Mouse (Mus musculus) kidney, embryonic 15.5 days (tissue): ENCODE results near the gene Mllt10. TPM values are rescaled to one million over a fixed set of nuclear protein-coding genes. Genes with fewer than 3 reads are reported as not detected.

Source experiments
- ATAC-seq: fragments of 200-750 bp; cut with Nextera tagmentation; replicated peaks from 2 replicates; pipeline ENCODE4 v1.8.0; 2017; ENCODE audit warnings: moderate TSS enrichment; ENCODE audit not compliant: low FRiP score
- H3K27ac ChIP-seq: fragments of 300-500 bp; sonication (generic); 2 replicates; pipeline ENCODE4 v1.5.1; 2015; ENCODE audit warnings: mild to moderate bottlenecking, inconsistent platforms
- H3K27me3 ChIP-seq: fragments of 300-500 bp; sonication (generic); 2 replicates; pipeline ENCODE4 v1.6.1; 2015; ENCODE audit warnings: inconsistent platforms
- H3K36me3 ChIP-seq: fragments of 300-500 bp; sonication (generic); 2 replicates; pipeline ENCODE4 v1.6.1; 2015; ENCODE audit warnings: inconsistent platforms
- H3K4me1 ChIP-seq: fragments of 300-500 bp; sonication (generic); 2 replicates; pipeline ENCODE4 v1.6.1; 2015; ENCODE audit warnings: inconsistent platforms
- H3K4me2 ChIP-seq: fragments of 300-500 bp; sonication (generic); 2 replicates; pipeline ENCODE4 v1.6.1; 2015; ENCODE audit warnings: moderate library complexity, mild to moderate bottlenecking, inconsistent platforms
- H3K4me3 ChIP-seq: fragments of 300-500 bp; sonication (generic); replicated peaks from 2 replicates; pipeline ENCODE4 v1.5.1; 2015; ENCODE audit warnings: mild to moderate bottlenecking, inconsistent platforms
- H3K9ac ChIP-seq: fragments of 300-500 bp; sonication (generic); 2 replicates; pipeline ENCODE4 v1.6.1; 2015; ENCODE audit warnings: mild to moderate bottlenecking, inconsistent platforms
- H3K9me3 ChIP-seq: fragments of 300-500 bp; sonication (generic); replicated peaks from 2 replicates; pipeline ENCODE4 v1.6.1; 2016; ENCODE audit warnings: inconsistent platforms
- WGBS: fragments of 180-500 bp; shearing (Covaris S2); methylation state at CpG from one replicate; pipeline ENCODE4 v1.1.7; 2015; ENCODE audit warnings: mixed read lengths; 5-methylcytosine and 5-hydroxymethylcytosine counted together
- microRNA-seq: library from miRNA; unstranded; fragments of <30 nt; microRNA quantifications from one replicate; pipeline ENCODE4, GENCODE M21; 2016
- polyA plus RNA-seq: library from polyadenylated mRNA; unstranded; fragments of >200 nt; fragmentation: Nextera tagmentation; extraction: Ambion mirVana; gene quantifications from 2 replicates; pipeline ENCODE4 v1.2.1, GENCODE M21; 2015

Gene Mllt10
- polyA plus RNA-seq, 1 experiment from 2014 or later = 72.9 TPM

DNA sequence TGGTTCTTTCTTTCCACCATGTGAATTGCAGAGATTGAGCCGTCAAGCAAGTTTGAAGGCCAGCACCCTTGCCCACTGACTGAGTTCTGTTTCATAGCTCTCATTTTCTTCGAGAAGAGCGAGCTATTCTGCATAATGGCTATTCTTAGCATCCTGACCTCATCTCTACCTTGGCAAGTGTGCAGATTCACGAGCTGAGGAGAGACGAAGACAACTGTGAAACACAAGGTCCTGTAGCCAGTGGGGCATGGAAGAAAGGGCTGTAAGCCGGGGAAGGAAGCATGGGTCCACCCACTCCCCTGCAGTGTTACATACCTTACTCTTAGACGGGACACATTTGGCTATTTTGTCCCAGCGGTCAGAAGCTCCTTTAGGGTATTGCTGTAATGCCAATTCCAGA, 164.1 kb downstream of the Mllt10 start:
- Histone ChIP-seq H3K4me3 (no peak overlapping the region), H3K27ac (0 out of 2 replicates have a peak overlapping the region, but pooled peaks have one; percentile 24), H3K36me3 (peaks cover 50% of the 10 kb centered on the region), H3K27me3 (no peaks in the 10 kb centered on the region), H3K9me3 (no peaks in the 10 kb centered on the region), H3K4me2 (no peak overlapping the region), H3K9ac (no peak overlapping the region), H3K4me1 (peaks cover 16% of the 10 kb centered on the region)
- WGBS = 55% methylated on average over 8 of the region's 8 CpGs
- no peak for ATAC-seq

DNA sequence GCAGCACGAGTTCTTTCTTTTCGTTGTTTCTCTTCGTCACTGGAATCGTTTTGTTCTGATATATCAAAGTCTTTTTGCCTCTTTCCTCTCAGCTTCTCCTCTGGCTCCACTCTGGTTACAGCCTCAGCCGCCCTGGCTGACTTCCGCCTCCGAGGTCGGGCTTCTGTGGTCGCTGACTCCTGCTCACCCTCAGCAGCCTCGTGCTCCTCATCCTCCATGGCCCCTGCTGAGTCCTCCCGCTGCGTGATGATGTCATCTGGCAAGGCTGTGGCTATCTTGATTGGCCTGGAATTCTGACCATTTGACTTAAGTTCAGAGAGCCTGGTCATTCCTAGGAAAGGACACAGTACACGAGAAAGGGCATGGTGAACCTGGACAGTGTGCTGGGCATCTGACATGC, 164.5 kb downstream of the Mllt10 start:
- no peak for ATAC-seq
- WGBS = 64% methylated on average over 13 of the region's 13 CpGs

DNA sequence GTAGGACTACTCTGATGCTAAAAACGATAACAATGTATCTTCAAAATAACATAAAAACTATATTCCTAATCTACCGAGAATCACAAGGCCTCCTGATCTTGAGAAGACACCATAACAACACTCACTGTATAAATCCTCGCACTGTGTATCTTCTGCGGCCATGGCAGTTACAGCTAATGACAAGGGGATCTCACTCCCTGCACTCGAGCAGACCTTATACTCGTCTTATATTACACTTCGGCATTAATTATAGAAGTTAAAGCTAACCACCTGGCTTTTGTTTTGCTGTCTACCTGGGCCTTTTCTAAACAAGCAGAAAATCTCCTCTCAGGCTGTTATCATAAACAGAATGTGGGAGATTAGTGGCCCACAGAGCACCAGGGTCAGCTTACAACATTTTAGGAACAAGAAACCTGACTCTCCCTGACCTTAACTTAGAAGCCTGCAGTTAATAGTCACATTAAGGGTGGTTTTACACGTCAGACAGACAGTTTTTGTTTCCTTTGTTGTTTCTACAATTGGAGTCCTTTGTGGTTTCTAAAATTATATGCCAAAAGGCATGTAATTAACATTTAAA, 173.5 kb downstream of the Mllt10 start:
- Histone ChIP-seq H3K4me3 (no peak overlapping the region), H3K27ac (0 out of 2 replicates have a peak overlapping the region, but pooled peaks have one; percentile 18), H3K4me1 (peaks cover 16% of the 10 kb centered on the region; the same call in 1 of the 2 replicates), H3K4me2 (no peak overlapping the region), H3K9me3 (no peaks in the 10 kb centered on the region), H3K36me3 (no peaks in the 10 kb centered on the region), H3K27me3 (no peaks in the 10 kb centered on the region), H3K9ac (no peak overlapping the region)
- 25% methylated on average over 8 of the region's 8 CpGs for WGBS
- 0 out of 2 replicates have a peak, but pooled peaks have one; percentile 56 for ATAC-seq

More for the DNA sequence above, 164.5 kb downstream of the Mllt10 start:
- H3K9me3 ChIP-seq = no peaks in the 10 kb centered on the region
- H3K4me2 ChIP-seq = no peak overlapping the region
- 0 out of 2 replicates have a peak overlapping the region, but pooled peaks have one; percentile 24 for H3K27ac ChIP-seq
- H3K36me3 ChIP-seq = peaks cover 46% of the 10 kb centered on the region
- H3K4me1 ChIP-seq = peaks cover 16% of the 10 kb centered on the region
- no peaks in the 10 kb centered on the region for H3K27me3 ChIP-seq
- H3K4me3 ChIP-seq = no peak overlapping the region
- no peak overlapping the region for H3K9ac ChIP-seq

DNA sequence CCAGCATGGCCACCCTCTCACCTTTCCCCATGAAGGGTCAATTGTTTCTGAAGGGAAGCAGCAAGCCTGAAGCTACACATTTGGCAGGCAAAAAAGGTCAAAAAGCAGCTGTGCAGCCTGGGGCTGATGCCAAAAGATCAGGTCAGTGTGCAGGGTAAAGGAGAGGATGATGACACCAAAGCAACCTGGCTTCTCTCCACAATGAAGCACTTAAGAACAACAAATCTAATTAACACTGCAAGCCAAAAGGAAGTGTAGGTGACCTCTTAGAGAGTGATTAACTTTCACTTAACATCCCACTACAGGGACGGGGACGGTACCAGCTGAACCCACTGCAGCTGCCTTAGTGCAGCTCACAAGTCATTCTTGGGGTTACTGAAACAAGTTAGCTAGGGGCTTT, 174.2 kb downstream of the Mllt10 start:
- Histone ChIP-seq H3K4me1 (peaks cover 16% of the 10 kb centered on the region; the same call in 1 of the 2 replicates), H3K4me2 (no peak overlapping the region), H3K9me3 (no peaks in the 10 kb centered on the region), H3K27ac (peak overlapping the region; percentile 48; the same call in 1 of the 2 replicates), H3K9ac (no peak overlapping the region), H3K27me3 (no peaks in the 10 kb centered on the region), H3K4me3 (no peak overlapping the region), H3K36me3 (no peaks in the 10 kb centered on the region)
- WGBS = 15% methylated on average over 2 of the region's 2 CpGs
- ATAC-seq = peak; percentile 64; the same call in 1 of the 2 replicates

DNA sequence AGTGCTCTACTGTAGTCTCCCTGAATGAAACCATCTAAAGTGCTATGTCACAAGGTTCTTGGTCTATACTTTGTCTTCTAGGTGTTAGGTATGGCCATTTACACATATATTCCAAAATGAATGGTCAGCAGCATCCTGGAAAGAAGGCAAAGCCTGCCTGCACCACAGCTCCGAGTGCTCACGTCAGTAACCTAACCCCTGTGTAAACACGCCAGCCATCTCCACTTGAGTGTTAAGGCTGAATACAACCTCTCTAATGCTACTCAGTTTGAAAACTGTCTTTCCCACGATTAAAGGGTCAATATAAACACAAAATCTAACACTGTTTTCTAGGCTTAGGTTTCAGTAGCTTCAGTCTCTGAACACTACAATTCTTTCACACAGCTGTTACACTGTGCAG, 176.1 kb downstream of the Mllt10 start:
- WGBS = 44% methylated on average over 4 of the region's 4 CpGs
- Histone ChIP-seq H3K4me1 (peaks cover 16% of the 10 kb centered on the region; the same call in 1 of the 2 replicates), H3K36me3 (no peaks in the 10 kb centered on the region)

DNA sequence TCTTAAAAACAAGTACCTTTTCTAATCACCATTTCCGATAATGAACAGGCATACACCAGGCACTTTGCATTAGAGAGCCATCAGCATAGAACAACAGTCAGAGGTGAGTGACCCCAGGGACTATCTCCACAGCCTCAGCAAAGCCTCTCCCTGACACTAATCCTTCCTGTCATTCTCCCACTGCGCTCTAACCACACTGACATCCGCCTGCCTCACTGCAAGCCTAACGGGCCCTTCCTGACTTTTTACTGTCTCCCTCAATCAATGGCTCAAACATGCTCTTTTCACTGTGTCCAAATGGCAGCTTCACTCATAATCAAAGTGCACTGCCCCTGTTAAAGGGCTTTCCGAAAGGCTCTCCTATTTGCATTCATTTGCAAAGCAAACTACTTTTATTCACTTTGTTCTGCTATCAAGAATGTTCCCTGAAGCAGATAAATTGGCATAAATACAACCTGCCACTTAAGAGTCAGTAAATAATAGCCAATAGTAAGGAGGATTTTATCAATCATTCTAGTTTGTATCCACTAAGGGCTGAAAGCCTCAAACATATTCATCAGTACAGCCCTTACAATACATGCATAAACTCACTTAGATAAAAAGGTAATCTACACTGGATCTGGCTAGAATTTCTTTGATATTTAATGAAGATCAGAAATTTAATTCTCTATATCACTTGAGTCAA, 178.0 kb downstream of the Mllt10 start:
- 25% methylated on average over 5 of the region's 5 CpGs for WGBS
- ATAC-seq = no peak

More for the DNA sequence above, 176.1 kb downstream of the Mllt10 start:
- no peak for ATAC-seq
- Histone ChIP-seq H3K4me3 (no peak overlapping the region), H3K27me3 (no peaks in the 10 kb centered on the region), H3K4me2 (no peak overlapping the region), H3K9ac (no peak overlapping the region), H3K27ac (no peak overlapping the region), H3K9me3 (no peaks in the 10 kb centered on the region)

DNA sequence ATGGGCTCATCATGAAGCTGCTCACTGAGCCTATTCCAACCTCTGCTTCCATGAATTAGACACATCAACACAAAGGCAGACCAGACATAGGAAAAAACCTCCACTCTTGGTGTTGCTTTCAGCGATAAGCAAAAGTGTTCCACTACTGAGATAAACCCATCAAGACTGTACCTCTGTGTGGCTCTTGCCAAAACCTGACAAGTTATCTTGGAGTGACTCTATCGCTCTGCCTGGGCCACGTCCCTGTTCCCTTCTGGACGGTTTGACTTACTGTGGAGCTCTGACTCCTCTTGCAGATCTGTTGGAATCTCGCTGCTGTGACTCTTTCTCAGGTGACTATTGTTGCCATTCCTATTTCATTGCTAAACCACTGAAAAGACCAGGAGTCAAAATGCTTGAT, 180.5 kb downstream of the Mllt10 start:
- WGBS = 91% methylated on average over 5 of the region's 5 CpGs
- no peak overlapping the region for H3K4me2 ChIP-seq
- H3K36me3 ChIP-seq = no peaks in the 10 kb centered on the region
- no peak for ATAC-seq
- no peaks in the 10 kb centered on the region for H3K9me3 ChIP-seq
- no peak overlapping the region for H3K9ac ChIP-seq
- H3K27ac ChIP-seq = no peak overlapping the region
- H3K4me3 ChIP-seq = no peak overlapping the region
- H3K4me1 ChIP-seq = 0 out of 2 replicates have a peak, but pooled peaks cover 3% of the 10 kb centered on the region
- no peaks in the 10 kb centered on the region for H3K27me3 ChIP-seq

More for the DNA sequence above, 178.0 kb downstream of the Mllt10 start:
- H3K4me3 ChIP-seq = no peak overlapping the region
- no peaks in the 10 kb centered on the region for H3K9me3 ChIP-seq
- no peaks in the 10 kb centered on the region for H3K27me3 ChIP-seq
- H3K9ac ChIP-seq = no peak overlapping the region
- no peak overlapping the region for H3K4me2 ChIP-seq
- H3K36me3 ChIP-seq = no peaks in the 10 kb centered on the region
- no peak overlapping the region for H3K27ac ChIP-seq
- H3K4me1 ChIP-seq = peaks cover 16% of the 10 kb centered on the region; the same call in 1 of the 2 replicates

DNA sequence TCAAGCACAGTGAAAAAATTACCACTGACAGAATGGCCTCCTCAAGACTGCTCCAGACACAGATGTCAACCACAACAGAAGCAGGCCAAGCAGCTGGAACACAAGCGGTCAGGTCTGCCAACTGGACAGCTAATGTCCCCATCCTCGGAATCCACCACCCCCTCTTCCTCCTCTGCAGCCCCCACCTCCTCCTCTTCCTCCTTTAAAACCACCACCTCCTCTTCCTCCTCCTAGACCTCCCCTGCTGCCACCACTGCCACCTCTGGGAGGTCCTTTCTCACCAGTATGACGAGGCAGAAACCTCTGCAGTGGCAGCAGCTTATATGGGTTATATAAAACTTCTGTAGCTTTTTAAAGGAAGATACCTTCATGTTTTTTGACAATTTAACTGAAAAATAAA, 194.2 kb downstream of the Mllt10 start:
- Histone ChIP-seq H3K4me2 (no peak overlapping the region), H3K9ac (no peak overlapping the region), H3K27me3 (no peaks in the 10 kb centered on the region), H3K4me1 (no peaks in the 10 kb centered on the region), H3K4me3 (no peak overlapping the region), H3K9me3 (0 out of 2 replicates have a peak, but pooled peaks cover 2% of the 10 kb centered on the region), H3K27ac (no peak overlapping the region), H3K36me3 (peaks cover 24% of the 10 kb centered on the region)
- 91% methylated on average over 3 of the region's 3 CpGs for WGBS
- no peak for ATAC-seq

Small RNAs within 50 kb of the gene (microRNA-seq; reads per million reads assigned to microRNA genes)
- gene Gm23638 (not detected), gene Mir7655 (6.5 reads per million, percentile 25 among the genes with 10 or more reads in this experiment)

Other genes starting within 250 kb of the Mllt10 start
- gene H2al2a, start 58.3 kb upstream of the Mllt10 start, polyA plus RNA-seq = not detected in 2 replicates
- gene A930004D18Rik, start 17.5 kb upstream of the Mllt10 start, polyA plus RNA-seq = 12.0 and 15.1 TPM in 2 replicates
- 10.3 and 11.8 TPM in 2 replicates for gene Skida1, start 6.2 kb upstream of the Mllt10 start, polyA plus RNA-seq